Mouse (Mus musculus) small intestine, adult 2 months (tissue): ENCODE measurements around the gene Samsn1. TPM values are rescaled to one million over a fixed set of nuclear protein-coding genes. Genes with fewer than 3 reads are reported as not detected.

Source experiments
- H3K27ac ChIP-seq: fragments of 200-500 bp; 2 replicates; pipeline ENCODE4 v1.5.1; 2012; ENCODE audit warnings: low read depth, low read length, control low read depth, inconsistent platforms; ENCODE audit not compliant: insufficient read depth
- H3K27me3 ChIP-seq: fragments of 200-500 bp; 2 replicates; pipeline ENCODE4 v1.6.1; 2012; ENCODE audit warnings: mild to moderate bottlenecking, moderate library complexity, low read length, inconsistent platforms; ENCODE audit not compliant: control insufficient read depth, insufficient read depth
- H3K36me3 ChIP-seq: fragments of 200-500 bp; 2 replicates; pipeline ENCODE4 v1.6.1; 2012; ENCODE audit warnings: mild to moderate bottlenecking, low read length, control low read depth, inconsistent platforms; ENCODE audit not compliant: control insufficient read depth, insufficient read depth
- H3K4me1 ChIP-seq: fragments of 200-500 bp; 2 replicates; pipeline ENCODE4 v1.6.1; 2012; ENCODE audit warnings: low read length, inconsistent platforms, mixed read lengths; ENCODE audit not compliant: control insufficient read depth, insufficient read depth, insufficient read length
- H3K4me3 ChIP-seq: fragments of 200-500 bp; 2 replicates; pipeline ENCODE4 v1.5.1; 2012; ENCODE audit warnings: low read depth, mild to moderate bottlenecking, control low read depth, inconsistent platforms, low read length, moderate library complexity
- CTCF ChIP-seq: fragments of 200-500 bp; IDR thresholded peaks from 2 replicates; pipeline ENCODE4 v1.5.1; 2012; ENCODE audit warnings: low read depth, mild to moderate bottlenecking, control low read depth, inconsistent platforms, low read length, moderate library complexity, mixed read lengths; ENCODE audit not compliant: insufficient replicate concordance, insufficient read length; ENCODE audit errors: extremely low read depth
- POLR2A ChIP-seq: fragments of 200-500 bp; IDR thresholded peaks from 2 replicates; pipeline ENCODE4 v1.6.1; 2012; ENCODE audit warnings: low read depth, mild to moderate bottlenecking, control low read depth, inconsistent platforms, low read length, moderate library complexity
- WGBS: fragments of 180-500 bp; shearing (Covaris S2); methylation state at CpG from one replicate; pipeline ENCODE4 v1.1.7; 2018; 5-methylcytosine and 5-hydroxymethylcytosine counted together
- polyA plus RNA-seq: library from polyadenylated mRNA; depleted of rRNA; stranded (reverse); fragments of >200 nt; gene quantifications from 2 replicates; pipeline ENCODE4 v1.2.3, GENCODE M21; 2012

Gene Samsn1
- polyA plus RNA-seq, 1 experiment: 0.89 TPM

- Histone ChIP-seq H3K36me3 (no peaks in the 10 kb centered on the region), H3K27me3 (no peaks in the 10 kb centered on the region), H3K4me3 (no peak overlapping the region), H3K27ac (peak overlapping the region; percentile 22; the same call in 1 of the 2 replicates), H3K4me1 (no peaks in the 10 kb centered on the region)
- WGBS: 61% methylated on average over 8 of the region's 8 CpGs
- TF ChIP-seq POLR2A (peak; percentile 27; the same call in 1 of the 2 replicates), CTCF (no peak)
Observed at GRCm38 (mm10) chr16:75908635-75909494, 113.2 kb downstream of the Samsn1 start.

GRCm38 (mm10) chr16:75906790-75907189, 115.3 kb downstream of the Samsn1 start:
- WGBS: 62% methylated on average over 2 of the region's 2 CpGs
- Histone ChIP-seq H3K4me1 (no peaks in the 10 kb centered on the region), H3K27me3 (no peaks in the 10 kb centered on the region), H3K4me3 (no peak overlapping the region), H3K27ac (no peak overlapping the region), H3K36me3 (no peaks in the 10 kb centered on the region)
- TF ChIP-seq CTCF (no peak), POLR2A (no peak)

- no peak overlapping the region for H3K27ac ChIP-seq
- H3K4me3 ChIP-seq: no peak overlapping the region
- no peaks in the 10 kb centered on the region for H3K36me3 ChIP-seq
- TF ChIP-seq CTCF (no peak), POLR2A (no peak)
- no peaks in the 10 kb centered on the region for H3K27me3 ChIP-seq
- WGBS: 87% methylated on average over 1 of the region's 1 CpGs
- H3K4me1 ChIP-seq: no peaks in the 10 kb centered on the region
Observed at GRCm38 (mm10) chr16:75906260-75906659, 115.8 kb downstream of the Samsn1 start.

GRCm38 (mm10) chr16:75905324-75905723, 116.8 kb downstream of the Samsn1 start:
- Histone ChIP-seq H3K4me3 (no peak overlapping the region), H3K27ac (no peak overlapping the region), H3K36me3 (no peaks in the 10 kb centered on the region), H3K27me3 (no peaks in the 10 kb centered on the region), H3K4me1 (no peaks in the 10 kb centered on the region)
- WGBS: 64% methylated on average over 1 of the region's 1 CpGs
- no peak for TF ChIP-seq POLR2A

- Histone ChIP-seq H3K27ac (no peak overlapping the region), H3K4me1 (no peaks in the 10 kb centered on the region), H3K27me3 (no peaks in the 10 kb centered on the region), H3K36me3 (no peaks in the 10 kb centered on the region), H3K4me3 (no peak overlapping the region)
- no peak for TF ChIP-seq POLR2A
- TF ChIP-seq CTCF: no peak
- 89% methylated on average over 4 of the region's 4 CpGs for WGBS
Observed at GRCm38 (mm10) chr16:75904072-75904471, 118.0 kb downstream of the Samsn1 start.

GRCm38 (mm10) chr16:75903028-75903427, 119.1 kb downstream of the Samsn1 start:
- Histone ChIP-seq H3K36me3 (no peaks in the 10 kb centered on the region), H3K4me3 (no peak overlapping the region), H3K27me3 (no peaks in the 10 kb centered on the region), H3K4me1 (no peaks in the 10 kb centered on the region), H3K27ac (no peak overlapping the region)
- TF ChIP-seq POLR2A (no peak), CTCF (no peak)
- 74% methylated on average over 3 of the region's 3 CpGs for WGBS

GRCm38 (mm10) chr16:75899885-75900620, 122.0 kb downstream of the Samsn1 start:
- no peak overlapping the region for H3K27ac ChIP-seq

More at GRCm38 (mm10) chr16:75899885-75900620, 122.0 kb downstream of the Samsn1 start:
- no peak for TF ChIP-seq CTCF
- H3K4me3 ChIP-seq: no peak overlapping the region
- H3K27me3 ChIP-seq: no peaks in the 10 kb centered on the region
- WGBS: 72% methylated on average over 3 of the region's 3 CpGs
- H3K4me1 ChIP-seq: no peaks in the 10 kb centered on the region
- H3K36me3 ChIP-seq: no peaks in the 10 kb centered on the region
